Mouse (Mus musculus) heart, embryonic 15.5 days (tissue): ENCODE data around the gene Cldn34c1. TPM values are rescaled to one million over a fixed set of nuclear protein-coding genes. Genes with fewer than 3 reads are reported as not detected.
A peak's percentile ranks its signal among the peaks of the same experiment; 100 is the strongest.
"Not testable (repeated sequence)": the region's sequence is repeated elsewhere in the genome, so short reads cannot be mapped to it uniquely, and the experiment has no call there.

Source experiments
- ATAC-seq: fragments of 200-750 bp; cut with Nextera tagmentation; replicated peaks from 2 replicates; pipeline ENCODE4 v1.8.0; 2017; ENCODE audit warnings: low read depth, moderate TSS enrichment; ENCODE audit not compliant: insufficient number of reproducible peaks, insufficient read depth, low FRiP score
- H3K27ac ChIP-seq: fragments of 300-500 bp; sonication (generic); 2 replicates; pipeline ENCODE4 v1.5.1; 2015; ENCODE audit warnings: mild to moderate bottlenecking, inconsistent platforms
- H3K27me3 ChIP-seq: fragments of 300-500 bp; sonication (generic); 2 replicates; pipeline ENCODE4 v1.6.1; 2015; ENCODE audit warnings: inconsistent platforms
- H3K36me3 ChIP-seq: fragments of 300-500 bp; sonication (generic); 2 replicates; pipeline ENCODE4 v1.6.1; 2015; ENCODE audit warnings: mild to moderate bottlenecking, inconsistent platforms
- H3K4me1 ChIP-seq: fragments of 300-500 bp; sonication (generic); replicated peaks from 2 replicates; pipeline ENCODE4 v1.6.1; 2015; ENCODE audit warnings: inconsistent platforms
- H3K4me2 ChIP-seq: fragments of 300-500 bp; sonication (generic); 2 replicates; pipeline ENCODE4 v1.6.1; 2015; ENCODE audit warnings: inconsistent platforms, mild to moderate bottlenecking, moderate library complexity
- H3K4me3 ChIP-seq: fragments of 300-500 bp; sonication (generic); 2 replicates; pipeline ENCODE4 v1.5.1; 2015; ENCODE audit warnings: mild to moderate bottlenecking, inconsistent platforms
- H3K9ac ChIP-seq: fragments of 300-500 bp; sonication (generic); 2 replicates; pipeline ENCODE4 v1.6.1; 2015; ENCODE audit warnings: mild to moderate bottlenecking, inconsistent platforms
- H3K9me3 ChIP-seq: fragments of 300-500 bp; sonication (generic); replicated peaks from 2 replicates; pipeline ENCODE4 v1.6.1; 2016; ENCODE audit warnings: inconsistent platforms
- WGBS: fragments of 180-500 bp; shearing (Covaris S2); methylation state at CpG from one replicate; pipeline ENCODE4 v1.1.7; 2015; ENCODE audit warnings: mixed read lengths; 5-methylcytosine and 5-hydroxymethylcytosine counted together
- polyA plus RNA-seq: library from polyadenylated mRNA; unstranded; fragments of >200 nt; fragmentation: Nextera tagmentation; extraction: Ambion mirVana; gene quantifications from 2 replicates; pipeline ENCODE4 v1.2.1, GENCODE M21; 2015

Cldn34c1 gene
- polyA plus RNA-seq, result 9.3 and 10.8 TPM in 2 replicates

- Histone ChIP-seq H3K27ac (peak within 1 kb of the TSS; percentile 97), H3K36me3 (no peaks in the 10 kb centered on the region), H3K9ac (peak within 1 kb of the TSS; percentile 58), H3K27me3 (no peaks in the 10 kb centered on the region), H3K4me2 (peak within 1 kb of the TSS; percentile 58), H3K4me3 (peak within 1 kb of the TSS; percentile 62), H3K4me1 (no peaks in the 10 kb centered on the region), H3K9me3 (no peaks in the 10 kb centered on the region)
- ATAC-seq, result peak; percentile 99
- WGBS, result 2% methylated on average over 42 of the region's 66 CpGs
These were observed at the start of gene Cldn34c1 for GRCm38 (mm10) chrX:123103291-123104260. Gene Cldn34c1, plus strand, starts transcription at chrX:123103495.

- H3K9ac ChIP-seq, result no peak overlapping the region
- no peak overlapping the region for H3K27ac ChIP-seq
- H3K36me3 ChIP-seq, result no peaks in the 10 kb centered on the region
- ATAC-seq, result no peak
- no peak overlapping the region for H3K4me2 ChIP-seq
- no peak overlapping the region for H3K4me3 ChIP-seq
- H3K4me1 ChIP-seq, result no peaks in the 10 kb centered on the region
- no peaks in the 10 kb centered on the region for H3K27me3 ChIP-seq
- no peaks in the 10 kb centered on the region for H3K9me3 ChIP-seq
- WGBS, result 74% methylated on average over 3 of the region's 3 CpGs
These were observed 15.9 kb upstream of the Cldn34c1 start for GRCm38 (mm10) chrX:123087441-123087840.

- H3K4me2 ChIP-seq, result peak overlapping the region; percentile 58
- peak overlapping the region; percentile 97 for H3K27ac ChIP-seq
These were observed 489 bp upstream of the Cldn34c1 start for GRCm38 (mm10) chrX:123102806-123103205.

GRCm38 (mm10) chrX:123104692-123105091 is 1.4 kb downstream of the Cldn34c1 start:
- Histone ChIP-seq H3K27ac (peak overlapping the region; percentile 97; the same call in 1 of the 2 replicates), H3K9ac (peak overlapping the region; percentile 58; the same call in 1 of the 2 replicates), H3K4me2 (peak overlapping the region; percentile 58), H3K4me3 (peak overlapping the region; percentile 62)
- ATAC-seq, H3K9me3 ChIP-seq, H3K27me3 ChIP-seq, H3K4me1 ChIP-seq, H3K36me3 ChIP-seq: not testable (repeated sequence)
- WGBS, result 6% methylated on average over 7 of the region's 7 CpGs

More at GRCm38 (mm10) chrX:123102806-123103205, 489 bp upstream of the Cldn34c1 start:
- Histone ChIP-seq H3K4me3 (peak overlapping the region; percentile 62), H3K9ac (peak overlapping the region; percentile 58; the same call in 1 of the 2 replicates)
- H3K27me3 ChIP-seq, H3K9me3 ChIP-seq, H3K4me1 ChIP-seq, ATAC-seq, H3K36me3 ChIP-seq: not testable (repeated sequence)
- WGBS, result 12% methylated on average over 5 of the region's 5 CpGs

GRCm38 (mm10) chrX:123222381-123222780 is 119.1 kb downstream of the Cldn34c1 start, which contains the start of gene Srsx:
Gene Srsx, minus strand, starts transcription at chrX:123222481.
- H3K9ac ChIP-seq, H3K4me2 ChIP-seq, H3K27me3 ChIP-seq, ATAC-seq, H3K27ac ChIP-seq, H3K4me3 ChIP-seq, H3K9me3 ChIP-seq, H3K4me1 ChIP-seq, H3K36me3 ChIP-seq: not testable (repeated sequence)
- 50% methylated on average over 1 of the region's 1 CpGs for WGBS

Other genes starting within 250 kb of the Cldn34c1 start
- not detected in 2 replicates for gene Gm17521, start 73.8 kb upstream of the Cldn34c1 start, polyA plus RNA-seq
- not detected in 2 replicates for gene Srsx, start 119.0 kb downstream of the Cldn34c1 start, polyA plus RNA-seq
- not detected in 2 replicates for gene Gm17577, start 143.4 kb downstream of the Cldn34c1 start, polyA plus RNA-seq